Mouse (Mus musculus): Measurements from ENCODE around the gene Mcoln2. TPM values are rescaled to one million over a fixed set of nuclear protein-coding genes. Genes with fewer than 3 reads are reported as not detected.
A peak's percentile ranks its signal among the peaks of the same experiment; 100 is the strongest.

Mcoln2 gene
- total and polyA plus RNA-seq, 3 experiments = 31.0 to 34.9 (median 32.0) TPM

- H3K36me3 ChIP-seq (replicated peaks in 1 of 2; ENCODE audit: control insufficient read depth in 1 of 2, insufficient read depth in 1 of 2, low read length in 1 of 2) = no peaks in the 10 kb centered on the region
- H3K4me1 ChIP-seq (ENCODE audit: control insufficient read depth in 1 of 2, insufficient read depth in 2 of 2) = peaks cover 6 to 15% of the 10 kb centered on the region in 2 experiments
- no peaks in the 10 kb centered on the region for H3K27me3 ChIP-seq (replicated peaks)
- H3K79me2 ChIP-seq (replicated peaks; ENCODE audit: control insufficient read depth, extremely low read depth, insufficient read depth, poor library complexity, severe bottlenecking) = no peaks in the 10 kb centered on the region
- peak; percentile 34 for DNase-seq (ENCODE audit: extremely low read depth)
- in situ Hi-C loops (cut with MboI; ENCODE audit: low pct_ligation_motif_present, low pct_unique_long_range_greater_than_20kb, low sequenced_read_pairs) (loop anchor here (10.0 kb wide), 1 partner anchor 46 kb away; no protein-coding TSS in a partner anchor), dilution Hi-C loops (cut with MboI; ENCODE audit: extremely low pct_ligation_motif_present, extremely low pct_unique_long_range_greater_than_20kb, low sequenced_read_pairs) (no loop called here)
- TF ChIP-seq RAD21 (IDR thresholded peaks at IDR 0.05; ENCODE audit: low read depth, low read length) = no peak
- TF ChIP-seq ELF1 (IDR thresholded peaks at IDR 0.05; ENCODE audit: low read depth, low read length) = no peak
- TF ChIP-seq USF2 (conservative IDR thresholded peaks at IDR 0.05; ENCODE audit: low read depth, low read length) = no peak
- TF ChIP-seq PAX5 (IDR thresholded peaks at IDR 0.05; ENCODE audit: low read length) = no peak
- TF ChIP-seq MXI1 (IDR thresholded peaks at IDR 0.05; ENCODE audit: low read depth, low read length) = no peak
- no peak for TF ChIP-seq MAX (IDR thresholded peaks at IDR 0.05; ENCODE audit: low read length)
- TF ChIP-seq HCFC1 (IDR thresholded peaks at IDR 0.05; ENCODE audit: low read depth, low read length) = no peak
- no peak for TF ChIP-seq NELFE (IDR thresholded peaks at IDR 0.05; ENCODE audit: low read depth, low read length)
- no peak for TF ChIP-seq ZMIZ1 (IDR thresholded peaks at IDR 0.05; ENCODE audit: low read depth, low read length)
- TF ChIP-seq SIN3A (IDR thresholded peaks at IDR 0.05; ENCODE audit: low read length) = no peak
- TF ChIP-seq ZNF384 (IDR thresholded peaks at IDR 0.05; ENCODE audit: low read depth, low read length) = peak; percentile 90
- TF ChIP-seq ZKSCAN1 (IDR thresholded peaks at IDR 0.05; ENCODE audit: borderline replicate concordance, low read depth, low read length) = no peak
- TF ChIP-seq ETS1 (conservative IDR thresholded peaks at IDR 0.05; ENCODE audit: low read depth, low read length) = peak; percentile 44; the same call in 1 of the 2 replicates
- TF ChIP-seq POLR2AphosphoS2 (IDR thresholded peaks at IDR 0.05; ENCODE audit: low read depth, low read length) = no peak
- TF ChIP-seq SMC3 (IDR thresholded peaks at IDR 0.05; ENCODE audit: low read depth, low read length) = no peak
- no peak overlapping the region for H3K9ac ChIP-seq (ENCODE audit: insufficient read depth, low read depth)
- H3K4me3 ChIP-seq (replicated peaks in 1 of 3; ENCODE audit: low read depth in 2 of 3, low read length in 2 of 3, poor library complexity in 1 of 3) = no peak overlapping the region
- no peak overlapping the region for H3K4me2 ChIP-seq (ENCODE audit: insufficient read depth, low read depth, poor library complexity, severe bottlenecking)
- H3K27ac ChIP-seq (ENCODE audit: insufficient read depth, low read depth) = no peak overlapping the region
- H3K9me3 ChIP-seq (replicated peaks; ENCODE audit: low read length) = peaks cover 10% of the 10 kb centered on the region
Observed at GRCm38 (mm10) chr3:146110358-146110757, 39.3 kb upstream of the Mcoln2 start.

GRCm38 (mm10) chr3:146110916-146111315 is 38.7 kb upstream of the Mcoln2 start:
- in situ Hi-C loops (cut with MboI; ENCODE audit: low pct_ligation_motif_present, low pct_unique_long_range_greater_than_20kb, low sequenced_read_pairs) (loop anchor here (10.0 kb wide), 1 partner anchor 46 kb away; no protein-coding TSS in a partner anchor), dilution Hi-C loops (cut with MboI; ENCODE audit: extremely low pct_ligation_motif_present, extremely low pct_unique_long_range_greater_than_20kb, low sequenced_read_pairs) (no loop called here)
- Histone ChIP-seq H3K4me2 (ENCODE audit: insufficient read depth, low read depth, poor library complexity, severe bottlenecking) (no peak overlapping the region), H3K9me3 (replicated peaks; ENCODE audit: low read length) (peaks cover 5% of the 10 kb centered on the region), H3K4me1 (ENCODE audit: control insufficient read depth in 1 of 2, insufficient read depth in 2 of 2) (peaks cover 6 to 15% of the 10 kb centered on the region in 2 experiments), H3K27ac (ENCODE audit: insufficient read depth, low read depth) (no peak overlapping the region), H3K9ac (ENCODE audit: insufficient read depth, low read depth) (no peak overlapping the region), H3K4me3 (replicated peaks in 1 of 3; ENCODE audit: low read depth in 2 of 3, low read length in 2 of 3, poor library complexity in 1 of 3) (no peak overlapping the region), H3K79me2 (replicated peaks; ENCODE audit: control insufficient read depth, extremely low read depth, insufficient read depth, poor library complexity, severe bottlenecking) (no peaks in the 10 kb centered on the region), H3K36me3 (replicated peaks in 1 of 2; ENCODE audit: control insufficient read depth in 1 of 2, insufficient read depth in 1 of 2, low read length in 1 of 2) (no peaks in the 10 kb centered on the region), H3K27me3 (replicated peaks) (no peaks in the 10 kb centered on the region)
- TF ChIP-seq MXI1 (IDR thresholded peaks at IDR 0.05; ENCODE audit: low read depth, low read length) (no peak), MEF2A (IDR thresholded peaks at IDR 0.05; ENCODE audit: borderline replicate concordance, low read depth, low read length) (no peak), PAX5 (IDR thresholded peaks at IDR 0.05; ENCODE audit: low read length) (no peak), CTCF (conservative IDR thresholded peaks at IDR 0.05 in 1 of 2, IDR thresholded peaks at IDR 0.05 in 1 of 2; ENCODE audit: low read depth in 2 of 2, low read length in 2 of 2) (no peak), POLR2A (IDR thresholded peaks at IDR 0.05; ENCODE audit: low read depth, low read length) (no peak), GABPA (IDR thresholded peaks at IDR 0.05; ENCODE audit: insufficient replicate concordance, low read depth, low read length) (no peak)
- no peak for DNase-seq (ENCODE audit: extremely low read depth)
